Mouse (Mus musculus): ENCODE measurements at regions not wholly inside any gene's neighbourhood (a gene's known extent, or its start where the extent isn't known, plus 50 kb on each side); places are given as distances from the start of the nearest gene placed in this dataset.

- Histone ChIP-seq H3K4me3 (no peak overlapping the region), H3K27me3 (ENCODE audit: insufficient read depth, poor library complexity, severe bottlenecking) (no peaks in the 10 kb centered on the region), H3K9me3 (no peaks in the 10 kb centered on the region), H3K27ac (no peak overlapping the region), H3K4me1 (no peaks in the 10 kb centered on the region), H3K36me3 (no peaks in the 10 kb centered on the region)
- no peak for DNase-seq (ENCODE audit: low spot score)
These were observed 81.0 kb upstream of the Klf3 start for GRCm38 (mm10) chr5:64722211-64722610.

DNA sequence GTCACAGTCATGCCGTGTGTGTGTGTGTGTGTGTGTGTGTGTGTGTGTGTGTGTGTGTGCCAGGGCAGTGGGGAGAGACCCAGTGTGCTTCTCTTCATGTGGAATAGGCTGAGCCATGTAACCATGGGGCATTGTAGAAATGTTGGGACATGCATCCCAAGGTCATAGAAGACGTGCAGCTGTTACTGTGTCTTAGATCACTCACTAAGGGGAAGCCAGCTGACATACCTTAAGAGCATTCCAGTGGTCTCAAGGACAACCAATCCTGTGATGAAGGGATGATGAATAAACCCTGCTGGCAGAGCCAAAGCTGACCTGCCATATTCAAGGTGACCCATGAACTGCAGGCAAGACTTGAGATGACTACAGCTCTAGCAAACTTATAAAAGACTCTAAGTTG lies 75.3 kb upstream of the Klf3 start:
- Histone ChIP-seq H3K36me3 (no peaks in the 10 kb centered on the region), H3K27ac (no peak overlapping the region), H3K27me3 (ENCODE audit: insufficient read depth, poor library complexity, severe bottlenecking) (no peaks in the 10 kb centered on the region), H3K4me3 (no peak overlapping the region), H3K4me1 (0 out of 2 replicates have a peak, but pooled peaks cover 5% of the 10 kb centered on the region), H3K9me3 (no peaks in the 10 kb centered on the region)
- WGBS = 55% methylated on average over 2 of the region's 2 CpGs
- no peak for DNase-seq (ENCODE audit: low spot score)

DNA sequence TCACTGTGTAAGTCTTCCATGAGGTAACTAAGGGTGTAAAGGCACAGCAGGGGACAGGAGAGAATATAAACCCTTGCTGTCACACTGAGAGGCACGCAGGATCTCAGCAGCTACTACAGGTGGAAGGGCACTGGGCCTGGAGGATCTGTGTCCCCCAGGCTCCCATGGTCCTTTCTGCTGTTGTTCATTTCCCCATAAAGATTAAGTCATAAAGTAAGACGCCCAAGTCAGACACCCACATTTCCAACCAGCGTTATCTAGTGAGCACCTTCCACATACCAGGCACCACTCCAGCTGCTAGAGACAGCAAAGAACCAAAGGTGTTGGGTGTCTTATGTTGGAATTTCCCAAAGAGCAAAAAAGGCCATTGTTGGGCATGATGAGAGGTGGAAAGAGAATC lies 70.8 kb upstream of the Klf3 start:
- WGBS = 83% methylated on average over 3 of the region's 3 CpGs
- Histone ChIP-seq H3K4me1 (peaks cover 5% of the 10 kb centered on the region; the same call in 1 of the 2 replicates), H3K27me3 (ENCODE audit: insufficient read depth, poor library complexity, severe bottlenecking) (no peaks in the 10 kb centered on the region), H3K36me3 (no peaks in the 10 kb centered on the region), H3K4me3 (no peak overlapping the region), H3K27ac (no peak overlapping the region), H3K9me3 (no peaks in the 10 kb centered on the region)
- DNase-seq (ENCODE audit: low spot score) = no peak

- no peaks in the 10 kb centered on the region for H3K27me3 ChIP-seq (ENCODE audit: insufficient read depth, poor library complexity, severe bottlenecking)
- no peak overlapping the region for H3K4me3 ChIP-seq
- no peaks in the 10 kb centered on the region for H3K9me3 ChIP-seq
- H3K36me3 ChIP-seq = no peaks in the 10 kb centered on the region
- DNase-seq (ENCODE audit: low spot score) = no peak
- no peak overlapping the region for H3K27ac ChIP-seq
- H3K4me1 ChIP-seq = peaks cover 26% of the 10 kb centered on the region
These were observed 66.2 kb upstream of the Klf3 start for GRCm38 (mm10) chr5:64736985-64737384.

- Histone ChIP-seq H3K27ac (peak overlapping the region; percentile 85), H3K27me3 (ENCODE audit: insufficient read depth, poor library complexity, severe bottlenecking) (no peaks in the 10 kb centered on the region), H3K36me3 (no peaks in the 10 kb centered on the region), H3K9me3 (no peaks in the 10 kb centered on the region), H3K4me3 (peak overlapping the region; percentile 36), H3K4me1 (peaks cover 26% of the 10 kb centered on the region)
- DNase-seq (ENCODE audit: low spot score) = no peak
- WGBS = 22% methylated on average over 11 of the region's 11 CpGs
These were observed 65.0 kb upstream of the Klf3 start for GRCm38 (mm10) chr5:64738096-64738780.

DNA sequence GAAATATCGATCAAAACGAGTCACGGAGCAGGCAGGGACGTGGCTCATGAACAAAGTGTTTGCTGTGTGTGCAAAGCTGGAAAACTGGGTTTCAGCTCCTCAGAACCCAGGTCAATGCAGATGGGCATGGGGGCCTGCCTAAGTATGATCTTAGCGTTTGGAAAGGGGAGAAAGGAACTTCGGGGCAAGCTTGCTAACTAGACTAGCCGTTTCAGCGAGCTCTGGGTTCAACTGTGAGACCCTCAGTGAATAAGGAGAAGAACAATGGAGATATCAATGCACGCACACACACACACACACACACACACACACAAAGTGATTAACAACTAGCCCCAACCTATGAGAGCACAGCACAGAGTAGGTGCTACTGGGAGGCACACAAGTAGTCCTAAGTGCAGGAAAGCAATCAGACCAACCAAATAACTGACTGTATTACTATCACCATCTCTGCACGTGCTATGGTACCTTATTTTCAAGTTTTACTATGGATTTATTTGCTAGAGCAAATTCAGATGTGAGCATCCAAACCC lies 64.3 kb upstream of the Klf3 start:
- WGBS = 42% methylated on average over 10 of the region's 10 CpGs
- Histone ChIP-seq H3K27me3 (ENCODE audit: insufficient read depth, poor library complexity, severe bottlenecking) (no peaks in the 10 kb centered on the region), H3K4me1 (peaks cover 26% of the 10 kb centered on the region), H3K27ac (peak overlapping the region; percentile 85), H3K4me3 (no peak overlapping the region), H3K36me3 (no peaks in the 10 kb centered on the region), H3K9me3 (no peaks in the 10 kb centered on the region)
- DNase-seq (ENCODE audit: low spot score) = no peak

DNA sequence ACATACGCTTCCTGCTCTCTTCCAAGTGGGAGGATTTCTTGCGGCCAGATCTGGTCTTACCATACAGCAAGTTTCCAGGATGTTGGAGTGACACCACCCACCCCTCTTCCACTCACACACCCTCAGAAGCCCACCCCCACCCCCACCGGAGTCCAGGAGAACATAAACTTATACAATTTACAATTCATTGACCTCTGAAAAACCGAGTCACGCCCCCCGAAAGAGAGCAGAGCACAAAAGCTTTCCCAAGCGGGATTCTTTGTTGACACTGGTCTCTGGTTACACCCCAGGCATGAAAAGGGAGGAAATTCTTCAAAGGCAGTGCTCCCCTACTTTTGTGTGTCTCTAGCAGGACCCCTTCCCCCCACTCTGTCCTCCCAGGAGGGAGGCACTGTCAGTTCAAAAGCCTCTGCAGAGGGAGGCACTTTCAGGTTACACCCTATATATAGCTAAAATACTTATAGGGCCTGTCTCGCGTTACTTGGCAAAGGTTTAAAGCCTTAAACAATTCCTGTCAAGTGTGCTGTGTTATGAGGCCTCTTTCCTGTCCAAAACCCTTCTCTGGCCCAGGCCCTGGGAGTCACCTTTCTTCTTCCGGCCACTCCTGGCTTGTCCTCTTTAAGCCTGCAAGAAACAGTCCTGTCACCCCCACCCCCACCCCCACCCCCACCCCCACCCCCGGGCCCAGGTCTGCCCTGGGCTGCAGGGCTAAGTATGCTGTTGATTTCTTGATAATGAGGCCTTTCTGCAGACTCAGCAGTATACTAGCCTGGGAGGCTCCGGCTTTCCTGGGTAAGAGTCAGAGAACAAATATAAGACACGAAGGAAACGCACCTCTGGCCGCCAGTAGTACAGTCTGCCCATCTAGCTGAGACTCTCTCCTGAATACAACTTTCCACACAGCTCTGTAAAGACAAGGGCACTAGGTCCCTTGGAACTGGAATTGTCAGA lies 63.6 kb upstream of the Klf3 start:
- Histone ChIP-seq H3K36me3 (no peaks in the 10 kb centered on the region), H3K4me3 (peak overlapping the region; percentile 27), H3K27ac (peak overlapping the region; percentile 85), H3K27me3 (ENCODE audit: insufficient read depth, poor library complexity, severe bottlenecking) (no peaks in the 10 kb centered on the region), H3K9me3 (no peaks in the 10 kb centered on the region), H3K4me1 (peaks cover 26% of the 10 kb centered on the region)
- 18% methylated on average over 15 of the region's 15 CpGs for WGBS
- no peak for DNase-seq (ENCODE audit: low spot score)

GRCm38 (mm10) chr5:64744041-64744440 lies 59.1 kb upstream of the Klf3 start:
- no peaks in the 10 kb centered on the region for H3K9me3 ChIP-seq
- no peak overlapping the region for H3K4me3 ChIP-seq
- peaks cover 10% of the 10 kb centered on the region for H3K4me1 ChIP-seq
- H3K27me3 ChIP-seq (ENCODE audit: insufficient read depth, poor library complexity, severe bottlenecking) = no peaks in the 10 kb centered on the region
- DNase-seq (ENCODE audit: low spot score) = no peak
- H3K27ac ChIP-seq = no peak overlapping the region
- no peaks in the 10 kb centered on the region for H3K36me3 ChIP-seq
- 85% methylated on average over 4 of the region's 4 CpGs for WGBS

DNA sequence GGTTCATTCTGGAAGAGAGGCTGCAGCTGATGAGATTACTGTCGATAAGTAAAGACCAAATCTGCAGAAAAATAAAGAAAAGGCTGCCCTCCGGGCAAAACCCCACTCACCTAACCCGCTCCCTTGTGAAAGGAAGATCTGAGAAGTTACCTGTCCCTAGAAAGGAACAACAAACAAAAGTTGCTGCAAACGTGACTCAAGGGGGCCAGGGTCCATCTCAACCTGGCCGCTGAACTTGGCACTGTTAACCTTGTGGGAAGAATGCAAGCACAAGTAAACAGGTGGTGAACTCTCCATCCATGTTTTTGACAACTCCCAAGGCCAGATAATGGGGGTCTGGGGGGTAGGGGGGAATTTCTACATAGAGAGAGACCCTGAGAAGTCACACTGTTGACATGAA lies 58.7 kb upstream of the Klf3 start:
- H3K4me1 ChIP-seq = peaks cover 6% of the 10 kb centered on the region
- H3K27me3 ChIP-seq (ENCODE audit: insufficient read depth, poor library complexity, severe bottlenecking) = no peaks in the 10 kb centered on the region
- H3K4me3 ChIP-seq = no peak overlapping the region
- no peak for DNase-seq (ENCODE audit: low spot score)
- WGBS = 82% methylated on average over 5 of the region's 5 CpGs
- H3K27ac ChIP-seq = no peak overlapping the region
- no peaks in the 10 kb centered on the region for H3K36me3 ChIP-seq
- H3K9me3 ChIP-seq = no peaks in the 10 kb centered on the region

DNA sequence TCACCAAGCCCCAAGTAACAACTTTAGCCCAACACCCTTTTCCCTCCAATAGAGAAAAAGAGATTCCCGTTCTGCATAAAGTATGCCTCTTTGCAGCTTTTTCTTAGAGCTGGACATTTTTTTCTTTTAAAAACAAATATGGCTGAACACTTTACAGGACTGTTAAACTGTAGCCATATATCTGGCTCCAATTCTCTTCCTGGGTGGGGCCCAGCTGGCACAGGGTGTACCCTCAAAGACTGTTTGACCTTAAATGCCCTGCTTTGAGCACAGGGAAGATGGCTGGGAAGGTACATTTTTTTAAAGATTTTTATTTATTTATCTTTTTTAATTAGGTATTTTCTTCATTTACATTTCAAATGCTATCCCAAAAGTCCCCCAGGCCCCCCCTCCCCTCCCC lies 55.7 kb upstream of the Klf3 start:
- H3K9me3 ChIP-seq = no peaks in the 10 kb centered on the region
- WGBS = 79% methylated on average over 1 of the region's 1 CpGs

DNA sequence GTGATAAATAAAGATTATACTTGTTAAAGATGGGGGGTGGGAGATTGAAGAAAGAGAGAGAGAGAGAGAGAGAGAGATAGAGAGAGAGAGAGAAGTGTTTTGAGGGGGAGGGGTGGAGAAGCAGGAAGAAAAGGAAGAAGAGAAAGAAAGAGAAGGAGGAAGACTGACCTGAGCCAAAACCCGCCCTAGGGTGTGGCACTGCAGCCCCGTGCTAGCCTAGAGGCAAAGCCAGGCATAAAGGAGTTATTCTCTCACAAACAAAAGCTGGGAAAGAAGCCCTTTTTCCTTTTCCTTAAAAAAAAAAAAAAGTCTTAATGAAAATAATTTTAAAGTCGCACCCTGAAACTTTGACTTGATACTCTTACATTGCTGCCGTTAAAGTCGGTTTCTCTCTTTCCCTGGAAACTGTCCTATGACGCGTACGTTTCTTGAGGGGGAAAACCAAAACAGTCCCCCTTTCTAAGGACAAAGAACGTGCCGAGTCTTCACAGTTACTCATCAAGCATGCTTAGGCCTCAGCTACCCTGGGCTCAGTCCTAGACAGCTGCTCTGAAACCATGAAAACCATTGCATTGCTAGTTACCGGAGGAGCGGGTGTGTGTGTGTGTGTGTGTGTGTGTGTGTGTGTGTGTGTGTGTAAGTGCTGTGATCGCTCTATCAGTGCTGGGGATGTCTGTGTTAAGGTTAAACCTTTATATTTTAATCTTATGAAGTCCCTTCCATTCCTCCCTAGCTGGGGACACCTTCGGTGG lies 53.6 kb upstream of the Klf3 start:
- Histone ChIP-seq H3K4me3 (no peak overlapping the region), H3K4me1 (0 out of 2 replicates have a peak, but pooled peaks cover 8% of the 10 kb centered on the region), H3K9me3 (no peaks in the 10 kb centered on the region), H3K27me3 (ENCODE audit: insufficient read depth, poor library complexity, severe bottlenecking) (no peaks in the 10 kb centered on the region), H3K36me3 (no peaks in the 10 kb centered on the region), H3K27ac (no peak overlapping the region)
- WGBS = 77% methylated on average over 14 of the region's 14 CpGs
- DNase-seq (ENCODE audit: low spot score) = no peak

More for the DNA sequence above, 55.7 kb upstream of the Klf3 start:
- Histone ChIP-seq H3K4me1 (0 out of 2 replicates have a peak, but pooled peaks cover 8% of the 10 kb centered on the region), H3K27ac (no peak overlapping the region), H3K36me3 (no peaks in the 10 kb centered on the region), H3K4me3 (no peak overlapping the region), H3K27me3 (ENCODE audit: insufficient read depth, poor library complexity, severe bottlenecking) (no peaks in the 10 kb centered on the region)
- no peak for DNase-seq (ENCODE audit: low spot score)

DNA sequence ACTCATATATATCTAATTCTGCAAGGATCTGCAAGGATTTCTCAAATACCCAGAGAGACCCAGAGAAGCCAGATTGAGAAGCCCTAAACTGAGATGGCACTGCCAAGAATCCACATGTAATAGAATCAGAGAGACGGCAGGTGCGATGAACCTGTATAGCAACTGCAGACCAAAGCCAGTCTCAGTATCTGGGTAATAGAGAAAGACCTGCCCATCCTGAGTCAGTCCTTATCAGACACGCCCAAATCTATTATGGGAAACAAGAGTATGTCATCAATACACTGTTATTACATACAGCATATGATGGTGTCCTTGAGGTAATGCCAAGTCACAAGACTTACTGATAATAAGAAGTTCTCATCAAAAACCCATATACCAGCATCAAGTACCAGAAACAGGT lies 52.8 kb upstream of the Klf3 start:
- H3K36me3 ChIP-seq = no peaks in the 10 kb centered on the region
- H3K27ac ChIP-seq = no peak overlapping the region
- 0 out of 2 replicates have a peak, but pooled peaks cover 8% of the 10 kb centered on the region for H3K4me1 ChIP-seq
- no peaks in the 10 kb centered on the region for H3K9me3 ChIP-seq
- WGBS = 87% methylated on average over 3 of the region's 3 CpGs
- H3K27me3 ChIP-seq (ENCODE audit: insufficient read depth, poor library complexity, severe bottlenecking) = no peaks in the 10 kb centered on the region
- DNase-seq (ENCODE audit: low spot score) = no peak
- H3K4me3 ChIP-seq = no peak overlapping the region
